Mouse (Mus musculus): ENCODE measurements around the gene Tex26. TPM values are rescaled to one million over a fixed set of nuclear protein-coding genes. Genes with fewer than 3 reads are reported as not detected.
A peak's percentile ranks its signal among the peaks of the same experiment; 100 is the strongest.

Tex26 gene
- total and polyA plus RNA-seq, 2 experiments, result not detected

- WGBS, result 82% methylated on average over 5 of the region's 5 CpGs
- Histone ChIP-seq H3K27ac (replicated peaks; ENCODE audit: insufficient read depth, low read depth, low read length) (no peak overlapping the region), H3K9ac (ENCODE audit: low read depth, low read length) (no peak overlapping the region), H3K79me2 (ENCODE audit: control insufficient read depth, insufficient read depth, low read length) (no peaks in the 10 kb centered on the region), H3K27me3 (ENCODE audit: control insufficient read depth, insufficient read depth, low read length) (no peaks in the 10 kb centered on the region), H3K4me3 (ENCODE audit: insufficient read depth, low read depth, low read length) (no peak overlapping the region), H3K4me1 (ENCODE audit: control insufficient read depth, insufficient read depth, low read length) (no peaks in the 10 kb centered on the region), H3K36me3 (ENCODE audit: control insufficient read depth, insufficient read depth, low read length) (no peaks in the 10 kb centered on the region)
- no peak for TF ChIP-seq CTCF (IDR thresholded peaks at IDR 0.05; ENCODE audit: low read depth, low read length)
- no peak for TF ChIP-seq POLR2A (IDR thresholded peaks at IDR 0.05; ENCODE audit: extremely low read depth, insufficient read depth, low read length)
- DNase-seq (ENCODE audit: extremely low read depth, low read depth, low spot score), result no peak
Measured at GRCm38 (mm10) chr5:149403386-149403785, 36.1 kb upstream of the Tex26 start.

DNA sequence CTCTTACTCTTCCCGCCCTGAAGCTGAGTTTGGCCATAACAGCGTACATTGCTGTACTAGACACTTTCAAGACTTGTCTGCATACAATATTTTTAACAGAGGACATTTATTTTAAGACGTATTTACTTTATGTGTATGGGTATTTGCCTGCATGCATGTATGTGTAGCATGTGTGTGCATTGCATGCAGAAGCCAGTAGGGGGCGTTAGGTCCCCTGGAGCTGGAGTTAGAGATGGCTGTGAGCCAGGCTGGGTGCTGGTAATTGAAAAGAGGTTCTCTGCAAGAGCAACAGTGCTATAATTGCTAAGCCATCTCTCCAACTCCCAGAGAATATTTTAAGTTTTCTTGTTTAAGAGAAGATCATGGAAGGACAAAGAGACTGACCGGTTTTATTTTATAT is 34.8 kb upstream of the Tex26 start:
- TF ChIP-seq POLR2A (IDR thresholded peaks at IDR 0.05; ENCODE audit: extremely low read depth, insufficient read depth, low read length) (no peak), CTCF (IDR thresholded peaks at IDR 0.05; ENCODE audit: low read depth, low read length) (no peak)
- Histone ChIP-seq H3K4me1 (ENCODE audit: control insufficient read depth, insufficient read depth, low read length) (no peaks in the 10 kb centered on the region), H3K36me3 (ENCODE audit: control insufficient read depth, insufficient read depth, low read length) (no peaks in the 10 kb centered on the region), H3K9ac (ENCODE audit: low read depth, low read length) (no peak overlapping the region), H3K4me3 (ENCODE audit: insufficient read depth, low read depth, low read length) (no peak overlapping the region), H3K79me2 (ENCODE audit: control insufficient read depth, insufficient read depth, low read length) (no peaks in the 10 kb centered on the region), H3K27me3 (ENCODE audit: control insufficient read depth, insufficient read depth, low read length) (no peaks in the 10 kb centered on the region), H3K27ac (replicated peaks; ENCODE audit: insufficient read depth, low read depth, low read length) (no peak overlapping the region)
- no peak for DNase-seq (ENCODE audit: extremely low read depth, low read depth, low spot score)
- 80% methylated on average over 5 of the region's 5 CpGs for WGBS

DNA sequence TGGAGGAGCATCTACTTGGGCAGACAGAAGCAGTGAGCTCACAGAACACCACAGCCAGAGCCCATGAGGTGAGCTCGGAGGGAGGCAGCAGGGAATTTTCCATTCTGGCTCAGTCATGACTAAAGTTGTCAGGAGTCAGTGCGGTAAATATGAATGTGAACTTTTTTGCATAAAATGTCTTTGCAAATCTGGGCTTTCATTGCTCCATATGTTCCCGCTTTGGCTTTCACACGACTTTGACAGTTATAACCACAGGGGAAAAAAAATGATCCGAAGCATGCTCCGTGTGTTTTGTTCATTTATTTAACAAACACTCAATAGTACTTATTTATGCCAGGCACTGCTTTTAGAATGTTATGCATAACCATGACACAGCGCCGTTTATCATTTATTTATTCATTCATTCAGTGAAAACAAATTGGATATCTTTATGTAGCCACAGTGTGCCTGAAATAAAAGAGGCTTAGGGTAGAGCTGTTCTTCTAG is 32.6 kb upstream of the Tex26 start:
- TF ChIP-seq POLR2A (IDR thresholded peaks at IDR 0.05; ENCODE audit: extremely low read depth, insufficient read depth, low read length) (no peak), CTCF (IDR thresholded peaks at IDR 0.05; ENCODE audit: low read depth, low read length) (no peak)
- Histone ChIP-seq H3K27ac (replicated peaks; ENCODE audit: insufficient read depth, low read depth, low read length) (no peak overlapping the region), H3K4me3 (ENCODE audit: insufficient read depth, low read depth, low read length) (no peak overlapping the region), H3K9ac (ENCODE audit: low read depth, low read length) (no peak overlapping the region), H3K79me2 (ENCODE audit: control insufficient read depth, insufficient read depth, low read length) (no peaks in the 10 kb centered on the region), H3K36me3 (ENCODE audit: control insufficient read depth, insufficient read depth, low read length) (no peaks in the 10 kb centered on the region), H3K4me1 (ENCODE audit: control insufficient read depth, insufficient read depth, low read length) (no peaks in the 10 kb centered on the region), H3K27me3 (ENCODE audit: control insufficient read depth, insufficient read depth, low read length) (peaks cover 2% of the 10 kb centered on the region; the same call in 1 of the 2 replicates)
- DNase-seq (ENCODE audit: extremely low read depth, low read depth, low spot score), result no peak
- 94% methylated on average over 8 of the region's 8 CpGs for WGBS

DNA sequence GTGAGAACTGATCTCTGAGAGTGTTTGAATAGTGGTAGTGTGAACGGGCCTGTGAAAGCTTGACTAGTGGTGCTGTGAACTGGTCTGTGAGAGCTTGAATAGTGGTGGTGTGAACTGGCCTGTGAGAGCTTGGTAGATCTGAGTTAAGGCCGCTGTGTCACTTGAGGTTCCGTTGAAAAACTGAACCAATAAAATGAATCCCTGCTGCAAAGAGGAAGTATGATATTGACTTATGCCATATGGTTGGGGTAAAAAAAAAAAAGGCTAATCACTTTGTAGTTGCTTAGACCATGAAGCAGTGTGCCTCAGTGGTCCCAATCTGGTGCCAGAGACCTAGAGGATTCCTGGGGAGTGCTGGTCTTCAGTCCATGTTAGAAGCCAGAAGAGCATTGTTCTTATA is 30.0 kb upstream of the Tex26 start:
- Histone ChIP-seq H3K36me3 (ENCODE audit: control insufficient read depth, insufficient read depth, low read length) (no peaks in the 10 kb centered on the region), H3K9ac (ENCODE audit: low read depth, low read length) (no peak overlapping the region), H3K4me3 (ENCODE audit: insufficient read depth, low read depth, low read length) (no peak overlapping the region), H3K27ac (replicated peaks; ENCODE audit: insufficient read depth, low read depth, low read length) (no peak overlapping the region), H3K79me2 (ENCODE audit: control insufficient read depth, insufficient read depth, low read length) (no peaks in the 10 kb centered on the region), H3K27me3 (ENCODE audit: control insufficient read depth, insufficient read depth, low read length) (peaks cover 2% of the 10 kb centered on the region; the same call in 1 of the 2 replicates), H3K4me1 (ENCODE audit: control insufficient read depth, insufficient read depth, low read length) (no peaks in the 10 kb centered on the region)
- 90% methylated on average over 3 of the region's 3 CpGs for WGBS
- no peak for DNase-seq (ENCODE audit: extremely low read depth, low read depth, low spot score)
- TF ChIP-seq POLR2A (IDR thresholded peaks at IDR 0.05; ENCODE audit: extremely low read depth, insufficient read depth, low read length) (no peak), CTCF (IDR thresholded peaks at IDR 0.05; ENCODE audit: low read depth, low read length) (no peak)

- Histone ChIP-seq H3K36me3 (ENCODE audit: control insufficient read depth, insufficient read depth, low read length) (no peaks in the 10 kb centered on the region), H3K9ac (ENCODE audit: low read depth, low read length) (no peak within 1 kb of the TSS; the same call in 1 of the 2 replicates), H3K4me1 (ENCODE audit: control insufficient read depth, insufficient read depth, low read length) (no peaks in the 10 kb centered on the region), H3K79me2 (ENCODE audit: control insufficient read depth, insufficient read depth, low read length) (no peaks in the 10 kb centered on the region), H3K27ac (replicated peaks; ENCODE audit: insufficient read depth, low read depth, low read length) (no peak within 1 kb of the TSS), H3K4me3 (ENCODE audit: insufficient read depth, low read depth, low read length) (peak within 1 kb of the TSS; percentile 52), H3K27me3 (ENCODE audit: control insufficient read depth, insufficient read depth, low read length) (peaks cover 2% of the 10 kb centered on the region; the same call in 1 of the 2 replicates)
- TF ChIP-seq POLR2A (IDR thresholded peaks at IDR 0.05; ENCODE audit: extremely low read depth, insufficient read depth, low read length) (no peak), CTCF (IDR thresholded peaks at IDR 0.05; ENCODE audit: low read depth, low read length) (no peak)
- no peak for DNase-seq (ENCODE audit: extremely low read depth, low read depth, low spot score)
- 6% methylated on average over 38 of the region's 38 CpGs for WGBS
Measured at GRCm38 (mm10) chr5:149411509-149412193, 27.8 kb upstream of the Tex26 start, which contains the start of gene Medag. Medag (plus strand) TSS chr5:149411749.

- no peak overlapping the region for H3K27ac ChIP-seq (replicated peaks; ENCODE audit: insufficient read depth, low read depth, low read length)
- no peaks in the 10 kb centered on the region for H3K4me1 ChIP-seq (ENCODE audit: control insufficient read depth, insufficient read depth, low read length)
- DNase-seq (ENCODE audit: extremely low read depth, low read depth, low spot score), result no peak
- 39% methylated on average over 11 of the region's 11 CpGs for WGBS
- peaks cover 2% of the 10 kb centered on the region; the same call in 1 of the 2 replicates for H3K27me3 ChIP-seq (ENCODE audit: control insufficient read depth, insufficient read depth, low read length)
- peak overlapping the region; percentile 52; the same call in 1 of the 2 replicates for H3K4me3 ChIP-seq (ENCODE audit: insufficient read depth, low read depth, low read length)
- H3K79me2 ChIP-seq (ENCODE audit: control insufficient read depth, insufficient read depth, low read length), result no peaks in the 10 kb centered on the region
- H3K9ac ChIP-seq (ENCODE audit: low read depth, low read length), result no peak overlapping the region
- no peaks in the 10 kb centered on the region for H3K36me3 ChIP-seq (ENCODE audit: control insufficient read depth, insufficient read depth, low read length)
- no peak for TF ChIP-seq POLR2A (IDR thresholded peaks at IDR 0.05; ENCODE audit: extremely low read depth, insufficient read depth, low read length)
- no peak for TF ChIP-seq CTCF (IDR thresholded peaks at IDR 0.05; ENCODE audit: low read depth, low read length)
Measured at GRCm38 (mm10) chr5:149412194-149412575, 27.3 kb upstream of the Tex26 start.
